Mouse (Mus musculus): ENCODE results near the gene Hecw1. TPM values are rescaled to one million over a fixed set of nuclear protein-coding genes. Genes with fewer than 3 reads are reported as not detected.

The Hecw1 gene
- polyA plus RNA-seq (2015; fragmentation: Nextera tagmentation; extraction: Ambion mirVana), result 0.43 and 1.2 TPM in 2 replicates

DNA sequence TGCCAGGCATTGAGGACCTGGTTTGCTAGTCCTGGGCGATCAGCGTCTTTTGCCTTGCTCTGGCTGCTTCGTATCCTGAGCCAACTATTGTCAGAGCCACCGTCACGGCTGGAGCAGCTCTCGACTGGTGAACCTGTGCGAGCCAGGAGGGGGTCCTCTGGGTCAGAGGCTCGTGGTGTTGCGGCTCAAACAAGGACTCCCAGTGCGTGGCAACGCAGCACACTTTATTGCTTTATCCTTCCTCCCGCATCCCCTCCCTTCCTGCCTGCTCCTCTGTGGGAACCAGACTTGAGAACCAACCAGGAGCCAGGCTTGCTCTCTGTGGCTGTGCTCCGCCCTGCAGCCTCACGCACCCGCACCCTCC lies at the start of gene Hecw1:
TSS of gene Hecw1 (minus strand) at position 323 of the 364 bp plus-strand sequence.
- peaks cover 40% of the 10 kb centered on the region for H3K27me3 ChIP-seq (replicated peaks)
- 2% methylated on average over 15 of the region's 15 CpGs for WGBS
- no peaks in the 10 kb centered on the region for H3K9me3 ChIP-seq
- H3K9ac ChIP-seq, result peak within 1 kb of the TSS; percentile 74
- no peak for ATAC-seq (ENCODE audit: extremely low read depth, insufficient number of reproducible peaks, low FRiP score, low TSS enrichment)
- peaks cover 16% of the 10 kb centered on the region for H3K4me1 ChIP-seq
- no peak within 1 kb of the TSS for H3K27ac ChIP-seq (replicated peaks)
- peak within 1 kb of the TSS; percentile 65 for H3K4me3 ChIP-seq
- no peaks in the 10 kb centered on the region for H3K36me3 ChIP-seq
- H3K4me2 ChIP-seq, result peak within 1 kb of the TSS; percentile 93

GRCm38 (mm10) chr13:14561336-14561735 lies 38.3 kb upstream of the Hecw1 start:
- Histone ChIP-seq H3K4me1 (no peaks in the 10 kb centered on the region), H3K4me3 (no peak overlapping the region), H3K27ac (replicated peaks) (no peak overlapping the region), H3K4me2 (no peak overlapping the region), H3K36me3 (no peaks in the 10 kb centered on the region), H3K9ac (no peak overlapping the region), H3K9me3 (no peaks in the 10 kb centered on the region), H3K27me3 (replicated peaks) (no peaks in the 10 kb centered on the region)
- no peak for ATAC-seq (ENCODE audit: extremely low read depth, insufficient number of reproducible peaks, low FRiP score, low TSS enrichment)
- WGBS, result 68% methylated on average over 1 of the region's 1 CpGs

- Histone ChIP-seq H3K36me3 (no peaks in the 10 kb centered on the region), H3K4me3 (no peak overlapping the region), H3K4me1 (no peaks in the 10 kb centered on the region), H3K4me2 (no peak overlapping the region), H3K27me3 (replicated peaks) (no peaks in the 10 kb centered on the region), H3K9ac (no peak overlapping the region), H3K9me3 (no peaks in the 10 kb centered on the region), H3K27ac (replicated peaks) (no peak overlapping the region)
- ATAC-seq (ENCODE audit: extremely low read depth, insufficient number of reproducible peaks, low FRiP score, low TSS enrichment), result no peak
- 70% methylated on average over 2 of the region's 2 CpGs for WGBS
Measured at GRCm38 (mm10) chr13:14552628-14553027, 29.6 kb upstream of the Hecw1 start.

GRCm38 (mm10) chr13:14542860-14543259 lies 19.8 kb upstream of the Hecw1 start:
- no peak overlapping the region for H3K4me2 ChIP-seq
- H3K27ac ChIP-seq (replicated peaks), result no peak overlapping the region
- H3K4me1 ChIP-seq, result no peaks in the 10 kb centered on the region
- no peak overlapping the region for H3K4me3 ChIP-seq
- no peaks in the 10 kb centered on the region for H3K36me3 ChIP-seq
- 65% methylated on average over 5 of the region's 5 CpGs for WGBS
- no peak overlapping the region for H3K9ac ChIP-seq
- no peak for ATAC-seq (ENCODE audit: extremely low read depth, insufficient number of reproducible peaks, low FRiP score, low TSS enrichment)
- no peaks in the 10 kb centered on the region for H3K27me3 ChIP-seq (replicated peaks)
- H3K9me3 ChIP-seq, result no peaks in the 10 kb centered on the region

- ATAC-seq (ENCODE audit: extremely low read depth, insufficient number of reproducible peaks, low FRiP score, low TSS enrichment), result no peak; the same call in 1 of the 2 replicates
- H3K4me2 ChIP-seq, result peak overlapping the region; percentile 93
- H3K36me3 ChIP-seq, result no peaks in the 10 kb centered on the region
- H3K4me3 ChIP-seq, result peak overlapping the region; percentile 65
- peaks cover 40% of the 10 kb centered on the region for H3K27me3 ChIP-seq (replicated peaks)
- H3K9ac ChIP-seq, result peak overlapping the region; percentile 74
- H3K27ac ChIP-seq (replicated peaks), result no peak overlapping the region
- H3K4me1 ChIP-seq, result peaks cover 16% of the 10 kb centered on the region
- 2% methylated on average over 38 of the region's 38 CpGs for WGBS
- H3K9me3 ChIP-seq, result no peaks in the 10 kb centered on the region
Measured at GRCm38 (mm10) chr13:14522128-14522905, 711 bp downstream of the Hecw1 start.

GRCm38 (mm10) chr13:14521746-14522127 lies 1.3 kb downstream of the Hecw1 start:
- H3K9ac ChIP-seq, result peak overlapping the region; percentile 74; the same call in 1 of the 2 replicates

DNA sequence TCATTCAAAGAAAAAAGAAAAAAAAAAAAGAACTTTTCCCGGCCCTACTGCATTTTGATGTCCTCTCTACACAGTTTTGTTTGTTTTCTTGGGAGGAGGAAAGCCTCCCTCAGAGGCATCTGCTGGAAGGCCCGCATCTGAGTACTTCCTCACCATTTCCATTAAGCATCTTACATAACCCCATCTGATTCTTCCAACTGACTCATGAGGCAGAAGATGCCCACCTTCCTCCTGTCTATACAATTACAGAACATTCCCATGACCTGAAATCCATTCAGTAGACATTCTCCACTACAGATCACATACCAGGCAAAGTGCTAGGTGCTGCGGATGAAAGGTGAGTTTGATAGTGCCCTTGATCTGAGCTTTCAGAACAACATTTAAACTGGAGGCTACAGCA lies 3.4 kb downstream of the Hecw1 start:
- H3K4me2 ChIP-seq, result no peak overlapping the region
- H3K27ac ChIP-seq (replicated peaks), result no peak overlapping the region
- no peaks in the 10 kb centered on the region for H3K9me3 ChIP-seq
- ATAC-seq (ENCODE audit: extremely low read depth, insufficient number of reproducible peaks, low FRiP score, low TSS enrichment), result no peak
- WGBS, result 69% methylated on average over 3 of the region's 3 CpGs
- H3K36me3 ChIP-seq, result no peaks in the 10 kb centered on the region
- peaks cover 16% of the 10 kb centered on the region for H3K4me1 ChIP-seq
- no peak overlapping the region for H3K4me3 ChIP-seq
- peaks cover 36% of the 10 kb centered on the region for H3K27me3 ChIP-seq (replicated peaks)
- H3K9ac ChIP-seq, result no peak overlapping the region

More at GRCm38 (mm10) chr13:14521746-14522127, 1.3 kb downstream of the Hecw1 start:
- Histone ChIP-seq H3K4me2 (peak overlapping the region; percentile 93), H3K36me3 (no peaks in the 10 kb centered on the region), H3K27me3 (replicated peaks) (peaks cover 40% of the 10 kb centered on the region), H3K4me3 (peak overlapping the region; percentile 65), H3K4me1 (peaks cover 16% of the 10 kb centered on the region), H3K9me3 (no peaks in the 10 kb centered on the region), H3K27ac (replicated peaks) (no peak overlapping the region)
- WGBS, result 23% methylated on average over 4 of the region's 4 CpGs
- no peak for ATAC-seq (ENCODE audit: extremely low read depth, insufficient number of reproducible peaks, low FRiP score, low TSS enrichment)

DNA sequence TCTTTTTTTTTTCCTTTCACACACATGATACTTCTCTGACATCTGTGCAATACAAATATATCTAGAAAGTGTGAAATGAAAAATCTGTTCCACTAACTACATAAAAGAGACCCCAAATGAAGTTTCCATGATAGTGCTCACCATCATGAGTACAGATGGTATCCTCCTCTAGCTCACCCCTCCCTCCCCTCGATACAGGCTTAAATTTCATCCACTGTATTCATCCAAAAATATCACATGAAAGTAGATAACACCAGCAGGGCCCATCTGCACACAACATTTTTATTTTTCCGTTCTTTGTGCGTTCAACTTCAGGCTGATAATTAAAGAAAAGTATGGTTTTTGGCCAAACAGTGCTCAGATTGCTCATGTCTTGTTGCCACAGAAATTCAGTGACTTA lies 5.5 kb downstream of the Hecw1 start:
- Histone ChIP-seq H3K4me2 (no peak overlapping the region), H3K9me3 (no peaks in the 10 kb centered on the region), H3K27ac (replicated peaks) (no peak overlapping the region), H3K9ac (no peak overlapping the region), H3K4me1 (peaks cover 10% of the 10 kb centered on the region), H3K27me3 (replicated peaks) (peaks cover 20% of the 10 kb centered on the region), H3K36me3 (no peaks in the 10 kb centered on the region), H3K4me3 (no peak overlapping the region)
- WGBS, result 73% methylated on average over 3 of the region's 3 CpGs
- ATAC-seq (ENCODE audit: extremely low read depth, insufficient number of reproducible peaks, low FRiP score, low TSS enrichment), result no peak

DNA sequence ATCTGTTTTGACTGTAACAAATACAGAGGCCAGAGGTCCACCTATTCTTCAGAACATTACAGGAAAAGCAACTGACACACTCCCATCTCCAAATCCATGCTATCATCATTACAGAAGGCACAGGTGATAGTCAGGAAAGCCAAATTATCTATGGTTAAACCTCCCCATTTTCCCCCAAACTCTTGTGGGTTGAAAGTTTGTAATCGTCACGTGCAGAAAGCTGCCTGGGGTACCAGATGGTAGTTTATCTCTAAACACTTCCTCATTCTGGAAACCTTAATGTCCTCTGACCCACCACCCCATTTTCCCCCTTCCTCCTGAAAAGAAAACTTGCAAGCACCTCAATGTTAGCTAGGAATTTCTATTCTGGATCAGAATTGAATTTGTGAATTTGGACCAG lies 7.9 kb downstream of the Hecw1 start:
- ATAC-seq (ENCODE audit: extremely low read depth, insufficient number of reproducible peaks, low FRiP score, low TSS enrichment), result no peak
- H3K27ac ChIP-seq (replicated peaks), result no peak overlapping the region
- H3K9ac ChIP-seq, result no peak overlapping the region
- 0 out of 2 replicates have a peak, but pooled peaks cover 3% of the 10 kb centered on the region for H3K27me3 ChIP-seq (replicated peaks)
- WGBS, result 45% methylated on average over 2 of the region's 2 CpGs
- no peaks in the 10 kb centered on the region for H3K4me1 ChIP-seq
- no peak overlapping the region for H3K4me2 ChIP-seq
- H3K36me3 ChIP-seq, result no peaks in the 10 kb centered on the region
- H3K9me3 ChIP-seq, result no peaks in the 10 kb centered on the region
- H3K4me3 ChIP-seq, result no peak overlapping the region

DNA sequence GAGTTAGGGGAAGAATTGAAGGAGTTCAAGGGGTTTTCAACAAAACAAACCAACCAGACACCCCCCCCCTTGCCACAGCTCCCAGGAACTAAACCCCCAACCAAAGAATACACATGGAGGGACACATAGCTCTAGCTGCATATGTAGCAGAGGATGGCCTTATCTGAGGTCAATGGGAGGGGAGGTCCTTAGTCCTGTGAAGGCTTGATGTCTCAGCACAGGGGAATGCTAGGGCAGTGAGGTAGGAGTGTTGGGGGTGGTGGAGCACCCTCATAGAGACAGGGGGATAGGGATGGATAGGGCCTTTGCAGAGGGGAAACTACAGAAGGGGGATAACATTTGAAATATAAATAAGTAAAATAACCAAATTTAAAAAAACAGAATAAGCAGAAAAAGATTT lies 9.1 kb downstream of the Hecw1 start:
- Histone ChIP-seq H3K27me3 (replicated peaks) (no peaks in the 10 kb centered on the region), H3K9ac (no peak overlapping the region), H3K27ac (replicated peaks) (no peak overlapping the region), H3K4me1 (no peaks in the 10 kb centered on the region), H3K36me3 (no peaks in the 10 kb centered on the region), H3K4me3 (no peak overlapping the region), H3K4me2 (no peak overlapping the region), H3K9me3 (no peaks in the 10 kb centered on the region)
- no peak for ATAC-seq (ENCODE audit: extremely low read depth, insufficient number of reproducible peaks, low FRiP score, low TSS enrichment)

DNA sequence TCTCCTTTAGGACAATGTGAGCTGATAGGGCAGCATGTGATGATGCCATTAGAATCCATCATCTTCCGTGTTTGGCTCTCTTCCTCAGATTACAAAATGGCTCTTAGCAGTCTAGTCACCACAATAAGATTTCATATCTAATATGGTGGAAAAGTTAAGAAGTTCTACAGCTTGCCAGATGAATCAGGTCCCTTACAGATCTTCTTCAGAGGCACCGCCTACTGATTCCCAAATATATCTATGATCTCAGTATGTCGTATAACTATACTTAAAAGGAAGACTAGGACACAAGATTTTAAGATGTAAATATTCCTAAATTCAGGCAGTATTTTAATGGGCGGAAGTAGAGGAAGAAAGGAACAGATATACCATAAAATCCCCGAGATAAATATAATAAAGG lies 16.3 kb downstream of the Hecw1 start:
- Histone ChIP-seq H3K9me3 (no peaks in the 10 kb centered on the region), H3K27ac (replicated peaks) (no peak overlapping the region), H3K4me1 (no peaks in the 10 kb centered on the region), H3K9ac (no peak overlapping the region), H3K4me2 (no peak overlapping the region), H3K4me3 (no peak overlapping the region), H3K27me3 (replicated peaks) (no peaks in the 10 kb centered on the region), H3K36me3 (no peaks in the 10 kb centered on the region)
- 72% methylated on average over 5 of the region's 5 CpGs for WGBS
- no peak for ATAC-seq (ENCODE audit: extremely low read depth, insufficient number of reproducible peaks, low FRiP score, low TSS enrichment)

DNA sequence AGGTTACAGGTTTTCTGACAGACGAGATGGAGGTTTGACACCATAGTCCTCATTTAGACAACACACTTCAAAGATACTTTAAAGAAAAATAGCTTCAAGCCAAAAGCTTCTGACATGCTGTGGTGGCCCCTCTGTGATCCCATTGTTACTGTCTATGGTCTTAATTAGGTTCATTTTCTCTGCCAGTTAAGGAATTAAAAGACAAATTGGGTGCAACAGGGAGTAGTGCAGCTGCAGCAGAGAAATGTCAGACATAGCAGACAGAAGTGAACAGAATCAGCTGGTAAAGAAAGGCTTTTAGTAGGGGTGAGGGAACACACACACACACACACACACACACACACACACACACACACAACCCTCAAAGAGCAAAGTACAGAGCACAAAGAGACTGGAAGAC lies 22.8 kb downstream of the Hecw1 start:
- Histone ChIP-seq H3K9me3 (no peaks in the 10 kb centered on the region), H3K27ac (replicated peaks) (no peak overlapping the region), H3K36me3 (no peaks in the 10 kb centered on the region), H3K27me3 (replicated peaks) (no peaks in the 10 kb centered on the region), H3K4me3 (no peak overlapping the region), H3K4me2 (no peak overlapping the region), H3K9ac (no peak overlapping the region), H3K4me1 (no peaks in the 10 kb centered on the region)
- no peak for ATAC-seq (ENCODE audit: extremely low read depth, insufficient number of reproducible peaks, low FRiP score, low TSS enrichment)
- 59% methylated on average over 1 of the region's 1 CpGs for WGBS
